Mouse (Mus musculus): ENCODE results near the gene Socs7.

DNA sequence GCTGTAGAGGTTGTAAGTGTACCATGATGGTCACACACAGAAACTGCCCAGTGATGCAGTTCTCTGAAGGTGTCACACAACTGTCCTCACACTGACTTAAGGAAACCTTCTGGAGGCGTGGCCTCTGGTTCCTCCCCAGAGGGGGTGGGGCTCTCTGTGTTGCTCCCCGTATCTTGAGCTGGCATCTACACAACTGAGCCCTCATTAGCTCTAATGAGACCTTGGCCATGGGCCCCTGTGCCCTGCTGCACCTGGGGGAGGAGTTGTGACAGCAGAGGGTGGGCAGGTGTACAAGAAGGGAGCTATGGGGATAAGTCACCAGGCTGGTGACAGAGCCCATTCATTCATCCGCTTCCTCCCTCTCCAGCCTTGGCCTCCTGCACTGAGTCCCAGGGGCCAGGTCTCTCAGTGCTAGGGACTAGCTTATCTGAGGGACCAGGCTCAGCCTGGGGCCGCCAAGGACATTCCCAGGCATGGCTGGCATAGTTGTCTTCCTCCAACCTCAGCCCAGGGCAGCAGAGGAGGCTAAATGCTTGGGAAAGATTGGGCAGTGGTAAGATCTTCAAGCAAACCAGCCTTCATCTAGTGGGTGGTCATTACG is 61.8 kb downstream of the Socs7 start:
- TF ChIP-seq CTCF (IDR thresholded peaks at IDR 0.05; ENCODE audit: low read depth, low read length), result no peak
- no peak for TF ChIP-seq POLR2A (IDR thresholded peaks at IDR 0.05; ENCODE audit: extremely low read depth, insufficient read depth, low read length)

All from liver, adult 2 months (tissue).